Mouse (Mus musculus) ovary, postnatal 10 days (tissue): ENCODE measurements around the gene Gm20388.

Experiments used
- DNase-seq: peaks from one replicate; pipeline ENCODE4 v3.0.0; 2022; ENCODE audit warnings: low spot score

The Gm20388 gene

GRCm38 (mm10) chr8:121450211-121450610, 1539.6 kb downstream of the Gm20388 start:
- DNase-seq: no peak

GRCm38 (mm10) chr8:121451404-121452076, 1540.9 kb downstream of the Gm20388 start:
- no peak for DNase-seq

- DNase-seq: no peak
Observed at GRCm38 (mm10) chr8:121454737-121455136, 1544.1 kb downstream of the Gm20388 start.

- DNase-seq: no peak
Observed at GRCm38 (mm10) chr8:121461192-121461591, 1550.6 kb downstream of the Gm20388 start.

- DNase-seq: no peak
Observed at GRCm38 (mm10) chr8:121462092-121462491, 1551.5 kb downstream of the Gm20388 start.

GRCm38 (mm10) chr8:121468083-121469071, 1557.7 kb downstream of the Gm20388 start:
- no peak for DNase-seq

- no peak for DNase-seq
Observed at GRCm38 (mm10) chr8:121474161-121474897, 1563.7 kb downstream of the Gm20388 start.

- DNase-seq: no peak
Observed at GRCm38 (mm10) chr8:121474898-121475284, 1564.2 kb downstream of the Gm20388 start.

GRCm38 (mm10) chr8:121477851-121478547, 1567.4 kb downstream of the Gm20388 start:
- no peak for DNase-seq

GRCm38 (mm10) chr8:121479144-121479543, 1568.5 kb downstream of the Gm20388 start:
- no peak for DNase-seq

- DNase-seq: no peak
Observed at GRCm38 (mm10) chr8:121480411-121481031, 1569.9 kb downstream of the Gm20388 start.

- no peak for DNase-seq
Observed at GRCm38 (mm10) chr8:121484072-121484782, 1573.6 kb downstream of the Gm20388 start.

GRCm38 (mm10) chr8:121491633-121492032, 1581.0 kb downstream of the Gm20388 start:
- no peak for DNase-seq

GRCm38 (mm10) chr8:121497621-121498020, 1587.0 kb downstream of the Gm20388 start:
- DNase-seq: no peak

- DNase-seq: no peak
Observed at GRCm38 (mm10) chr8:121511751-121512150, 1601.1 kb downstream of the Gm20388 start.

GRCm38 (mm10) chr8:121513429-121513828, 1602.8 kb downstream of the Gm20388 start:
- peak; percentile 68 for DNase-seq

GRCm38 (mm10) chr8:121525111-121525818, 1614.6 kb downstream of the Gm20388 start:
- no peak for DNase-seq

- no peak for DNase-seq
Observed at GRCm38 (mm10) chr8:121526811-121527550, 1616.3 kb downstream of the Gm20388 start.

GRCm38 (mm10) chr8:121527751-121528150, 1617.1 kb downstream of the Gm20388 start:
- DNase-seq: no peak
